Mouse (Mus musculus) forebrain, embryonic 12.5 days (tissue): Measurements from ENCODE around the gene Ddx49. TPM values are rescaled to one million over a fixed set of nuclear protein-coding genes. Genes with fewer than 3 reads are reported as not detected.

Source experiments
- ATAC-seq: fragments of 200-750 bp; cut with Nextera tagmentation; 2 replicates; pipeline ENCODE4 v1.8.0; 2017; ENCODE audit warnings: moderate TSS enrichment; ENCODE audit not compliant: low FRiP score
- H3K27ac ChIP-seq: fragments of 300-500 bp; sonication (generic); 2 replicates; pipeline ENCODE4 v1.5.1; 2016; ENCODE audit warnings: mild to moderate bottlenecking
- H3K27me3 ChIP-seq: fragments of 300-500 bp; sonication (generic); 2 replicates; pipeline ENCODE4 v1.6.1; 2016; ENCODE audit warnings: mild to moderate bottlenecking
- H3K36me3 ChIP-seq: fragments of 300-500 bp; sonication (generic); replicated peaks from 2 replicates; pipeline ENCODE4 v1.6.1; 2016; ENCODE audit warnings: mild to moderate bottlenecking
- H3K4me1 ChIP-seq: fragments of 300-500 bp; sonication (generic); 2 replicates; pipeline ENCODE4 v1.6.1; 2016
- H3K4me2 ChIP-seq: fragments of 300-500 bp; sonication (generic); 2 replicates; pipeline ENCODE4 v1.6.1; 2016; ENCODE audit warnings: mild to moderate bottlenecking, moderate library complexity
- H3K4me3 ChIP-seq: fragments of 300-500 bp; sonication (generic); replicated peaks from 2 replicates; pipeline ENCODE4 v1.5.1; 2016; ENCODE audit warnings: mild to moderate bottlenecking
- H3K9ac ChIP-seq: fragments of 300-500 bp; sonication (generic); 2 replicates; pipeline ENCODE4 v1.6.1; 2016; ENCODE audit warnings: mild to moderate bottlenecking
- H3K9me3 ChIP-seq: fragments of 300-500 bp; sonication (generic); 2 replicates; pipeline ENCODE4 v1.6.1; 2016
- WGBS: fragments of 180-500 bp; shearing (Covaris S2); methylation state at CpG from one replicate; pipeline ENCODE4 v1.1.7; 2016; 5-methylcytosine and 5-hydroxymethylcytosine counted together
- polyA plus RNA-seq: library from polyadenylated mRNA; unstranded; fragments of >200 nt; fragmentation: Nextera tagmentation; extraction: Ambion mirVana; gene quantifications from 2 replicates; pipeline ENCODE4 v1.2.1, GENCODE M21; 2016

The Ddx49 gene
- polyA plus RNA-seq, 1 experiment from 2014 or later: 54.0 TPM

DNA sequence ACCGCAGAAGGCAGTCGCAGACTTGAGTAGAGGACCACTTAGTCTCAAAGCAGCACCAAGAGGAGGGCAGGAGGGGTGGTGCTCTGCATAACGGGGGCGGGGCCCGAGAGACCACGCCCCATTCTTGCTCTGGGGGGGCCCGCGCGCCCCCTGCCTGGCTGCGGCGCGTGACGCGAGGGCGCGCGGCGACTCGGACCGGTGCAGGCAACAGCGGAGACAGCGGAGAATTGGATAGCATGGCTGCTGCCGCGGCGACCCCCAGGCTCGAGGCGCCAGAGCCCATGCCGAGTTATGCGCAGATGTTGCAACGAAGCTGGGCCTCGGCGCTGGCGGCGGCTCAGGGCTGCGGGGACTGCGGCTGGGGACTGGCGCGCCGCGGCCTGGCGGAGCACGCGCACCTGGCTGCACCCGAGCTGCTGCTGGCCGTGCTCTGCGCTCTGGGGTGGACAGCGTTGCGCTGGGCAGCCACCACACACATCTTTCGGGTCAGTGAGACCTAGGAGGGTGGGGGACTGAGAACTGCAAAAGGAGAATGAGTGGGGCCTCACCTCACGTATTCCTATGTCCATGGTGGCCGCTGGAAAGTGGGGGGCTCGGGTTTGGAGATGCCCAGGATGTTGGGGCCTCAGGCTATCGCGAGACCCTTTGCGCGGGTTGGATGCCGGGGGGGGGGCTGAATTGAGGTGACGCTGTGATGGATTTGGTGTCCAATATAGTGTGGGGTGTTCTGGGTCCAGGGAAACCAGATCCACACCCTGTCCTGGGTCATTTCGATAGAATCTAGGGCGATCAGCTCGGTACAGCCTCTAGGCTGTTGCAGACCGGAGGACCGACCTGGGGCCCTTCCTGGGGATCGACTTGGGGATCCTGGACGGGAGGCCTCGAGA is 13.6 kb upstream of the Ddx49 start, which contains the start of gene Cers1:
Cers1 (plus strand) TSS at position 152 of the 887 bp plus-strand sequence.
- ATAC-seq: peak; percentile 67
- 1% methylated on average over 66 of the region's 66 CpGs for WGBS
- peak within 1 kb of the TSS; percentile 55 for H3K4me3 ChIP-seq
- peaks cover 36% of the 10 kb centered on the region for H3K4me1 ChIP-seq
- H3K27ac ChIP-seq: peak within 1 kb of the TSS; percentile 93
- peak within 1 kb of the TSS; percentile 87 for H3K4me2 ChIP-seq
- H3K9me3 ChIP-seq: no peaks in the 10 kb centered on the region
- peaks cover 48% of the 10 kb centered on the region for H3K36me3 ChIP-seq
- H3K27me3 ChIP-seq: no peaks in the 10 kb centered on the region
- H3K9ac ChIP-seq: peak within 1 kb of the TSS; percentile 67

DNA sequence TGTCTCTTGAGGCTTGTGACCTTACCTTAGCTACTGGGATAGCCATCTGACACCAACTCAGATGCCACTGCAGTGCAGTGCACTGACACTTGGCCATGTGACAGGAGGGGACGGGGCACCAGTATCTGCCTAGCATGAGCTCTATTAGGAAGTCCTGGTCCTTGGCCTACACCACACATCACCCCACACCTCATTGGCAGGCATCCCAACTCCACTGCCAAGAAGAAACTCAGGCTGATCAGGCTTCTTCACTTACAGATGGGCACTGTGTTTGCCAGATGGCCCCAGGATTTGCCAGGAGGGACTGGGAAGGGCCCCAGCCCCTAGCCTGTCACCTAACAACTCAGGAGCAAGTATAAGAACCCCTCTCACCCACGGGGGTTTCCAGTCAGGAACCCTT is 11.1 kb upstream of the Ddx49 start:
- ATAC-seq: no peak
- no peak overlapping the region for H3K27ac ChIP-seq
- no peaks in the 10 kb centered on the region for H3K9me3 ChIP-seq
- no peaks in the 10 kb centered on the region for H3K27me3 ChIP-seq
- no peak overlapping the region for H3K4me3 ChIP-seq
- 84% methylated on average over 2 of the region's 2 CpGs for WGBS
- peaks cover 48% of the 10 kb centered on the region for H3K36me3 ChIP-seq
- H3K4me2 ChIP-seq: no peak overlapping the region
- H3K9ac ChIP-seq: no peak overlapping the region
- peaks cover 36% of the 10 kb centered on the region for H3K4me1 ChIP-seq

- WGBS: 31% methylated on average over 2 of the region's 2 CpGs
- H3K4me3 ChIP-seq: no peak overlapping the region
- peaks cover 82% of the 10 kb centered on the region for H3K36me3 ChIP-seq
- H3K27me3 ChIP-seq: no peaks in the 10 kb centered on the region
- H3K9ac ChIP-seq: no peak overlapping the region
- no peak overlapping the region for H3K27ac ChIP-seq
- no peak for ATAC-seq
- no peaks in the 10 kb centered on the region for H3K4me1 ChIP-seq
- no peak overlapping the region for H3K4me2 ChIP-seq
- H3K9me3 ChIP-seq: no peaks in the 10 kb centered on the region
Measured at GRCm38 (mm10) chr8:70309311-70309710, 7.0 kb upstream of the Ddx49 start.

DNA sequence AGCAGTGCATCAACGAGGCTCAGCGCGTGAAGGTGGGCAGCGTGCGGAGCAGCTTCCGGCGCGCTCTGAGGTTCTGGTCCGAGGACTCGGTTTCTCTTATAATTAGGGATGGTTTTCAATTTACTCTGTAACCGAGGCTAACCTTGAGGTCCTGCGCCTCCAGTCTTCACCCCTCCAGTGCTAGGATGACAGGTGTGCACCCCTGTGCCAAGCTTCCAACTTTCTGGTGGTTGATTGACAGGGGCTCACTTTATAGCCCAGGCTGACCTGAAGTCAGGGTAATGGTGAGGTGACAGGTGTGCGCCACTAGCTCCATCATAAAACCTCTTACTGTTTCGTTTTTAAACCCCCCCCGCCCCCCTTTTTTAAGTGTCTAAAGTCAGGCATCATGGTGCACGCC is 612 bp upstream of the Ddx49 start:
- Histone ChIP-seq H3K4me3 (peak overlapping the region; percentile 89), H3K36me3 (peaks cover 41% of the 10 kb centered on the region), H3K4me1 (peaks cover 18% of the 10 kb centered on the region), H3K27me3 (no peaks in the 10 kb centered on the region), H3K27ac (peak overlapping the region; percentile 25; the same call in 1 of the 2 replicates), H3K4me2 (peak overlapping the region; percentile 92), H3K9me3 (no peaks in the 10 kb centered on the region), H3K9ac (peak overlapping the region; percentile 70)
- 6% methylated on average over 16 of the region's 16 CpGs for WGBS
- peak; percentile 54 for ATAC-seq

DNA sequence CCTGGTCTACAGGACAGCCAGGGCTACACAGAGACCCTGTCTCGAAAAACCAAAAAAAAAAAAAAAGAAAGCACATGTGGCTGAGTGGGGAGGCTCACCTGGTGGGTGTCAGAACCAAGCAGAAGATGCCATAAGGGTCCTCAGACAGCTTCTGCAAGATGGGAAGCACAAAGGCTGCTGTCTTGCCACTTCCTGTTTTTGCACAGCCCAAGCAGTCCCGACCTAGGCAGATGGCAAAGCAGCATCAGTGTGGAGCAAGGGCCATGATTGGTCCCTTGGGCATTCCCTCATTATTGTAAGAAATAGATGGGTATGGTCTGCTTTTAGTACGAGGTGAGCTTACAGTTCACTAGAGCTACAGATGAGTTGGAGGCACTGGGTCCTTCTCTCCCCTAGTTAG is 1.4 kb downstream of the Ddx49 start:
- no peak overlapping the region for H3K9ac ChIP-seq
- H3K9me3 ChIP-seq: no peaks in the 10 kb centered on the region
- no peak overlapping the region for H3K27ac ChIP-seq
- no peaks in the 10 kb centered on the region for H3K27me3 ChIP-seq
- ATAC-seq: no peak
- peaks cover 44% of the 10 kb centered on the region for H3K36me3 ChIP-seq
- H3K4me1 ChIP-seq: peaks cover 18% of the 10 kb centered on the region
- WGBS: 79% methylated on average over 3 of the region's 3 CpGs
- no peak overlapping the region for H3K4me3 ChIP-seq
- peak overlapping the region; percentile 92; the same call in 1 of the 2 replicates for H3K4me2 ChIP-seq

GRCm38 (mm10) chr8:70293988-70294405 is 8.3 kb downstream of the Ddx49 start:
- no peak overlapping the region for H3K9ac ChIP-seq
- H3K9me3 ChIP-seq: no peaks in the 10 kb centered on the region
- H3K4me3 ChIP-seq: no peak overlapping the region
- H3K27me3 ChIP-seq: no peaks in the 10 kb centered on the region
- H3K4me1 ChIP-seq: no peaks in the 10 kb centered on the region
- 77% methylated on average over 5 of the region's 5 CpGs for WGBS
- H3K36me3 ChIP-seq: peaks cover 90% of the 10 kb centered on the region
- no peak overlapping the region for H3K27ac ChIP-seq
- H3K4me2 ChIP-seq: no peak overlapping the region
- no peak; the same call in 1 of the 2 replicates for ATAC-seq

DNA sequence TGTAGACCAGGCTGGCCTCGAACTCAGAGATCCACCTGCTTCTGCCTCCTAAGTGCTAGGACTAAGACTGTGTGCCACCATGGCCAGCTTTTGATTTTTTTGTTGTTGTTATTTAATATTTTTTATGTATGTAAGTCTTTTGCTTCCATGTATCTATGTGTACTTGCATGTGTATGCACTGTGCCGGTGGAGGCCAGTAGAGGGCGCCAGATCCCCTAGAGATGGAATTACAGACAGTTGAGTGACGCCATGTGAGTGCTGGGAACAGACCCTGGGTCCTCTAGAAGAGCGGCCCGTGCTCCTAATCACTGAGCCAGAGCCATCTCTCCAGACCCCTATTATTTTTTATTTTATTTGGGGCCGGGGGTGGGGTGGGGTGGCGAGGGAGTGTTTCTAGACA is 15.6 kb downstream of the Ddx49 start:
- H3K4me1 ChIP-seq: peaks cover 24% of the 10 kb centered on the region
- no peak overlapping the region for H3K27ac ChIP-seq
- ATAC-seq: no peak
- peaks cover 5% of the 10 kb centered on the region for H3K9me3 ChIP-seq
- WGBS: 90% methylated on average over 8 of the region's 8 CpGs
- H3K4me3 ChIP-seq: no peak overlapping the region
- peaks cover 65% of the 10 kb centered on the region for H3K36me3 ChIP-seq
- H3K27me3 ChIP-seq: no peaks in the 10 kb centered on the region
- H3K9ac ChIP-seq: no peak overlapping the region
- H3K4me2 ChIP-seq: no peak overlapping the region

DNA sequence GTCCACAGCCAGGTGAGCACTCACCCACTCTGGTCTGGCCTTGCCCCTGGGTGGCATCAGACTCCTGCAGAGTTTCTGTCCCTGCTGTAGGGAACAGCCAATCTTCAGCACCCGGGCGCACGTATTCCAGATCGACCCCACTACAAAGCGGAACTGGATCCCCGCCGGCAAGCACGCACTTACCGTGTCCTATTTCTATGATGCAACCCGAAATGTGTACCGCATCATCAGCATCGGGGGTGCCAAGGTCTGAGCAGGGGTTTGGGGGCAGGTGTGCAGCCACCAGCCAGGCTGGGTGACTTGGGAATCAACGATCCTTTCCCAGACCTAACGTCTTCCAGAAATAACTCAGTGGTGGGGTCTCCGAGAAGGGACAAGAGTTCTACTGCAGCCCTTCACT is 17.0 kb downstream of the Ddx49 start:
- Histone ChIP-seq H3K9ac (no peak overlapping the region), H3K36me3 (peaks cover 53% of the 10 kb centered on the region), H3K4me1 (peaks cover 24% of the 10 kb centered on the region), H3K27me3 (no peaks in the 10 kb centered on the region), H3K9me3 (peaks cover 5% of the 10 kb centered on the region), H3K4me2 (no peak overlapping the region), H3K4me3 (no peak overlapping the region), H3K27ac (no peak overlapping the region)
- ATAC-seq: no peak
- whole genome bisulfite sequencing: 98% methylated on average over 15 of the region's 15 CpGs

GRCm38 (mm10) chr8:70284421-70284820 is 17.9 kb downstream of the Ddx49 start:
- no peak overlapping the region for H3K27ac ChIP-seq
- peaks cover 24% of the 10 kb centered on the region for H3K4me1 ChIP-seq
- ATAC-seq: no peak
- no peak overlapping the region; the same call in 1 of the 2 replicates for H3K9ac ChIP-seq
- 85% methylated on average over 5 of the region's 5 CpGs for WGBS
- peak overlapping the region; percentile 94; the same call in 1 of the 2 replicates for H3K4me3 ChIP-seq
- no peaks in the 10 kb centered on the region for H3K27me3 ChIP-seq
- peaks cover 46% of the 10 kb centered on the region for H3K36me3 ChIP-seq
- peaks cover 5% of the 10 kb centered on the region for H3K9me3 ChIP-seq
- peak overlapping the region; percentile 85 for H3K4me2 ChIP-seq

DNA sequence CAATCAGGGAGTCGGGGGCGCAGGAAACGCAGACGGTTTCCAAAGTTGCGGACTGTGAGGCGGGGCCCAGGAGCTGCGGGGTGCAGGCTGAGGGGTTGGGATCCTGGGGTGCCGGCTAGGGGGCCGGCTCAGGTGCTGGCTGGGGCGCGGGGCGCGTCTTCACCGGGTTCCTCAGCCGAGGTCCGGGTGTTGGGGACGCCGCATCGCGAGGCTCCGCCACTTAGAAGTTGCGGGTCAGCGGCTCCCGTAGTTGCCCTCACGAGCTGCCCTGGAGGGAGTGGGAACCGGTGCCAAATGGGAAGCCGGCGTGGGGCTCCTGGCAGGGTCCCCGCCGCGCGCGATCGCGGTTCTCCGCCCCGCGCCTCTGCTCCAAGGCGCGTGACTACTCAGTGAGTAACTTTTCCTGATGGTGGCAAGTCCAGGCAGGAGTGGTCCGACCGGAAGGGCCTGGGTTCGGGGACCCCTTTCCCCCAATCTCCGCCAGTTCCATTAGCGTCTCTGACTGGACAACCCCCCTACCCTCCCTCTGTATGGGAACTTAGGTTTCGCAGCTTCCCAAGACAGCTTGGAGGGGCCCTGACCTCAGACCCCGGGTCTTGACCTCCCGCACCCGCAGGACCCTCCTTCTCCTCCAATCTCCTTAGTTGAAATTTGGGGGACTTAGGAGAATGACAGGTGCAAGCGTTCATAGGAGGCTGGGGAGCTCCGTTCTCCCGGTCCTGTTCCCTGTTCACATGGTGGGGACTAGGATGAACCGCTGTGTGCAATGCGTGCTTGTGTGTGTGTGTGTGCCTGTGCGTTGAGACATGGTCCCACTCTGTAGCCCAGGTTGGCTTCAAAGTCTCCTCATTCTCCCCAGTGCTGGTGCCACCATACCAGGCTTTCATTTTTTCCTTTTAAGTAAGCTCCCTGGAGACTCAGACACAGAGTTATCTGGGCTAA is 18.9 kb downstream of the Ddx49 start:
- peak overlapping the region; percentile 95 for H3K9ac ChIP-seq
- peaks cover 5% of the 10 kb centered on the region for H3K9me3 ChIP-seq
- ATAC-seq: peak; percentile 69
- WGBS: under 1% methylated on average over 55 of the region's 55 CpGs
- peak overlapping the region; percentile 85 for H3K4me2 ChIP-seq
- peak overlapping the region; percentile 94 for H3K4me3 ChIP-seq
- H3K27me3 ChIP-seq: no peaks in the 10 kb centered on the region
- peak overlapping the region; percentile 80 for H3K27ac ChIP-seq
- peaks cover 38% of the 10 kb centered on the region for H3K36me3 ChIP-seq
- H3K4me1 ChIP-seq: peaks cover 24% of the 10 kb centered on the region

DNA sequence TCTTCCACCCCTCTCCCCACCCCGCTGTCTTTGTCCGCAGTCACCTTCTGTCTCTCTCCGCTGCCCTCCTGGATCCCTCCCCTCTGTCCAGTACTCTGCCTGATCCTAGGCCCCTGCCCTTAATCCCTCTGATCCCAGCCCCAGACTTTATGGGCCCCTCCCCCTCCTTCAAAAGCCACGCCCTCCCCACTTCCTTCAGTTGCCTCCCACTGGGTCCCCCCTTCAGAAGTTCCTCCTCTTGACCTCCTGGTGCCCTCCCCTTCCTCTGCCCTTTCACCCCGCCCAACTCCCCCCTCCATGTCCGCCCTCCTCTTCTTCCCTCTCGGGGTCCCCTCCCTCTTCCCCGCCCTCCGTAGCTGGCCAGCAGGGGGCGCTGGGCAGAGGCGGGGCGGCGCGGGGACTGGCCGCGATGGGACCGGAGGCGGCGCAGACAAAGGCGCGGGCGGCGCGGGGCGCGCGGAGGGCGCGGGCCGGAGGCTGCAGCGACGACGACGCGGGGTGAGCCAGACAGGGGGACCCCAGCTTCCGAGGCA is 19.6 kb downstream of the Ddx49 start, which contains the start of gene Homer3:
Homer3 (plus strand) TSS at position 225 of the 533 bp plus-strand sequence.
- H3K9me3 ChIP-seq: peaks cover 5% of the 10 kb centered on the region
- H3K4me1 ChIP-seq: peaks cover 24% of the 10 kb centered on the region
- H3K36me3 ChIP-seq: peaks cover 31% of the 10 kb centered on the region
- peak within 1 kb of the TSS; percentile 85 for H3K4me2 ChIP-seq
- under 1% methylated on average over 35 of the region's 36 CpGs for WGBS
- H3K4me3 ChIP-seq: peak within 1 kb of the TSS; percentile 94
- peak within 1 kb of the TSS; percentile 95 for H3K9ac ChIP-seq
- H3K27ac ChIP-seq: peak within 1 kb of the TSS; percentile 80
- no peaks in the 10 kb centered on the region for H3K27me3 ChIP-seq
- ATAC-seq: peak; percentile 90

DNA sequence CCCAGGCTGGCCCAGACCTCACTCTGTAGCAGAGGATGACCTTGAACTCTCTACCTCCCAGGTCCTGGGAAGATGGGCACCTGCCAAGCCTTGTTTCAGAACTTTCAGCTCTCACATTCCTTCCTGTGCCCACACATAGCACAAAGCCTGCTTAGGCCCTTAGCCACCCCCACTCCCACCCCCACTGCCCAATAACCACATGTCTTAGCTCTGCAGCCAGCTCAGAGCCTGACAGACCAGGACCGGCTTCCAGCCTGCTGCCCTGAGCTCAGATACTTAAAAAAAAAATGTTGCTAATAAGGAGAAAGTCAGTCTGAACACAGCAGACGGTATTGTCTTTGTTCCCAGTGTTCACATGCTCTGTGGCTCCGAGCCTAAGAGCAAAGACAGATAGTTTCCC is 21.3 kb downstream of the Ddx49 start:
- 32% methylated on average over 3 of the region's 3 CpGs for WGBS
- Histone ChIP-seq H3K9me3 (no peaks in the 10 kb centered on the region), H3K4me2 (no peak overlapping the region), H3K9ac (no peak overlapping the region), H3K27me3 (no peaks in the 10 kb centered on the region), H3K27ac (0 out of 2 replicates have a peak overlapping the region, but pooled peaks have one; percentile 9), H3K4me1 (peaks cover 24% of the 10 kb centered on the region), H3K4me3 (no peak overlapping the region), H3K36me3 (peaks cover 14% of the 10 kb centered on the region)
- ATAC-seq: no peak
